ENCODE assay signal across 13 mouse cellular contexts in genomic region chr1:181148540-181148939, GRCm38 (mm10). TPM values are rescaled to one million over a fixed set of nuclear protein-coding genes. Genes with fewer than 3 reads are reported as not detected.
DNase-seq lines count a peak whose midpoint lies in the region; ATAC-seq and TF ChIP-seq lines count a peak whose summit lies in the region.
"Had no signal": no experiment of that assay in that cellular context is flagged by ENCODE, and none has a peak within 500 bp of the region (broad histone marks: within the 10 kb centered on the region; RNA-seq: fewer than 3 reads in every experiment).

No protein-coding gene starts in this region.

- TF ChIP-seq RAD21 in MEL (IDR thresholded peaks at IDR 0.05; ENCODE audit: low read depth, low read length): no peak

- ATAC-seq in kidney, embryonic 15.5 days (replicated peaks; ENCODE audit: low FRiP score): no peak
- no peak for ATAC-seq in liver, postnatal 0 days
- no peak for ATAC-seq in heart, embryonic 12.5 days (ENCODE audit: insufficient number of reproducible peaks, low FRiP score)

- peak; percentile 35 for DNase-seq in kidney, adult 18-20 months
- peak; percentile 60 for DNase-seq in MEL (ENCODE audit: low read depth, low spot score)
- peak; percentile 79 for DNase-seq in kidney, adult 9 months
- DNase-seq in liver, postnatal 0 days: no peak
- DNase-seq in embryo, embryonic 11 days: no peak
- no peak for DNase-seq in frontal cortex, postnatal 14 days (ENCODE audit: low spot score in 2 of 2)
- DNase-seq: layer of hippocampus, postnatal 36 days had no signal

- no peak overlapping the region for H3K4me2 ChIP-seq in kidney, embryonic 15.5 days
- peak overlapping the region; percentile 46 for H3K4me2 ChIP-seq in liver, postnatal 0 days (ENCODE audit: low read depth, low read length)
- no peak overlapping the region for H3K4me2 ChIP-seq in heart, embryonic 12.5 days
- H3K4me2 ChIP-seq: embryonic facial prominence, embryonic 15.5 days; heart, embryonic 13.5 days; hindbrain, embryonic 13.5 days; midbrain, embryonic 12.5 days had no signal

- H3K9ac ChIP-seq in kidney, embryonic 15.5 days: no peak overlapping the region
- H3K9ac ChIP-seq in MEL (ENCODE audit: control insufficient read depth, low read depth, low read length, poor library complexity, severe bottlenecking): peak overlapping the region; percentile 25; the same call in 1 of the 2 replicates
- no peak overlapping the region for H3K9ac ChIP-seq in liver, postnatal 0 days (replicated peaks)
- H3K9ac ChIP-seq in heart, embryonic 12.5 days: no peak overlapping the region
- H3K9ac ChIP-seq: embryonic facial prominence, embryonic 15.5 days; hindbrain, embryonic 13.5 days; midbrain, embryonic 12.5 days had no signal

- TF ChIP-seq POLR2A in MEL (IDR thresholded peaks at IDR 0.05; ENCODE audit: control insufficient read depth in 1 of 2, insufficient read depth in 1 of 2, low read depth in 1 of 2, low read length in 2 of 2, poor library complexity in 1 of 2): peak in 1 of 2 experiments; percentile 47; a peak in 1 of 4 replicates

- TF ChIP-seq CTCF in MEL (IDR thresholded peaks at IDR 0.05 in 2 of 3, conservative IDR thresholded peaks at IDR 0.05 in 1 of 3; ENCODE audit: control insufficient read depth in 1 of 3, insufficient read depth in 1 of 3, low read depth in 2 of 3, low read length in 3 of 3, poor library complexity in 1 of 3, severe bottlenecking in 1 of 3): no peak
- no peak for TF ChIP-seq CTCF in liver, postnatal 0 days (IDR thresholded peaks at IDR 0.05; ENCODE audit: low read depth)

- H3K4me3 ChIP-seq in kidney, embryonic 15.5 days (replicated peaks): no peak overlapping the region
- peak overlapping the region in 1 of 2 experiments; percentile 29; a peak in 2 of 4 replicates for H3K4me3 ChIP-seq in MEL (ENCODE audit: control insufficient read depth in 1 of 2, insufficient read depth in 1 of 2, low read depth in 2 of 2, low read length in 2 of 2)
- peak overlapping the region; percentile 4; the same call in 1 of the 2 replicates for H3K4me3 ChIP-seq in liver, postnatal 0 days (ENCODE audit: low read depth, low read length)
- H3K4me3 ChIP-seq in heart, embryonic 12.5 days: no peak overlapping the region
- H3K4me3 ChIP-seq: embryonic facial prominence, embryonic 15.5 days; heart, embryonic 13.5 days; hindbrain, embryonic 13.5 days; midbrain, embryonic 12.5 days had no signal

- H3K4me1 ChIP-seq in kidney, embryonic 15.5 days: peaks cover 22% of the 10 kb centered on the region
- H3K4me1 ChIP-seq in MEL (ENCODE audit: control insufficient read depth in 1 of 2, insufficient read depth in 2 of 2, low read length in 2 of 2): peaks cover 19 to 31% of the 10 kb centered on the region in 2 experiments
- H3K4me1 ChIP-seq in liver, postnatal 0 days (ENCODE audit: insufficient read depth): peaks cover 23% of the 10 kb centered on the region
- peaks cover 17% of the 10 kb centered on the region for H3K4me1 ChIP-seq in heart, embryonic 12.5 days (replicated peaks)

- peaks cover 29% of the 10 kb centered on the region for H3K79me2 ChIP-seq in MEL (ENCODE audit: control insufficient read depth, insufficient read depth, low read length, poor library complexity)

- no peaks in the 10 kb centered on the region for H3K9me3 ChIP-seq in kidney, embryonic 15.5 days (replicated peaks)
- H3K9me3 ChIP-seq in MEL (replicated peaks; ENCODE audit: insufficient read depth, low read length): no peaks in the 10 kb centered on the region
- H3K9me3 ChIP-seq in liver, postnatal 0 days (ENCODE audit: low read length): no peaks in the 10 kb centered on the region
- H3K9me3 ChIP-seq in heart, embryonic 12.5 days (replicated peaks): no peaks in the 10 kb centered on the region
- H3K9me3 ChIP-seq: embryonic facial prominence, embryonic 15.5 days; heart, embryonic 13.5 days; hindbrain, embryonic 13.5 days; midbrain, embryonic 12.5 days had no signal

- no peaks in the 10 kb centered on the region for H3K36me3 ChIP-seq in kidney, embryonic 15.5 days
- H3K36me3 ChIP-seq in MEL (ENCODE audit: control insufficient read depth in 1 of 2, insufficient read depth in 2 of 2, low read length in 2 of 2): peaks cover 0 to 56% of the 10 kb centered on the region in 2 experiments; a peak in 3 of 4 replicates
- no peaks in the 10 kb centered on the region for H3K36me3 ChIP-seq in liver, postnatal 0 days (replicated peaks; ENCODE audit: insufficient read depth, low read length)
- H3K36me3 ChIP-seq in heart, embryonic 12.5 days: no peaks in the 10 kb centered on the region
- H3K36me3 ChIP-seq: embryonic facial prominence, embryonic 15.5 days; hindbrain, embryonic 13.5 days; midbrain, embryonic 12.5 days had no signal

- TF ChIP-seq EP300 in MEL (IDR thresholded peaks at IDR 0.05; ENCODE audit: low read depth in 1 of 2, low read length in 2 of 2): no peak
- no peak for TF ChIP-seq EP300 in liver, postnatal 0 days (IDR thresholded peaks at IDR 0.05; ENCODE audit: low read depth)

- 70% methylated on average over 5 of the region's 5 CpGs for WGBS in kidney, embryonic 15.5 days
- WGBS in liver, postnatal 0 days (ENCODE audit: insufficient replicate concordance): 30% methylated on average over 5 of the region's 5 CpGs
- WGBS in heart, embryonic 12.5 days: 59% methylated on average over 5 of the region's 5 CpGs

- no peaks in the 10 kb centered on the region for H3K27me3 ChIP-seq in kidney, embryonic 15.5 days
- no peaks in the 10 kb centered on the region for H3K27me3 ChIP-seq in MEL (ENCODE audit: control insufficient read depth in 1 of 2, insufficient read depth in 2 of 2, low read length in 2 of 2)
- H3K27me3 ChIP-seq in liver, postnatal 0 days (ENCODE audit: insufficient read depth, low read length): no peaks in the 10 kb centered on the region
- H3K27me3 ChIP-seq in heart, embryonic 12.5 days (replicated peaks): no peaks in the 10 kb centered on the region
- H3K27me3 ChIP-seq: embryonic facial prominence, embryonic 15.5 days; heart, embryonic 13.5 days; hindbrain, embryonic 13.5 days; midbrain, embryonic 12.5 days had no signal

- H3K27ac ChIP-seq in kidney, embryonic 15.5 days: no peak overlapping the region
- peak overlapping the region; percentile 42 for H3K27ac ChIP-seq in MEL (ENCODE audit: control insufficient read depth, low read depth, low read length)
- H3K27ac ChIP-seq in liver, postnatal 0 days (ENCODE audit: low read depth): peak overlapping the region; percentile 53
- no peak overlapping the region for H3K27ac ChIP-seq in heart, embryonic 12.5 days (ENCODE audit: poor library complexity, severe bottlenecking)
- H3K27ac ChIP-seq: embryonic facial prominence, embryonic 15.5 days; heart, embryonic 13.5 days; hindbrain, embryonic 13.5 days; midbrain, embryonic 12.5 days had no signal

TF ChIP-seq in MEL, 35 proteins besides CTCF, POLR2A, EP300 and RAD21:
- TF ChIP-seq BHLHE40 (IDR thresholded peaks at IDR 0.05; ENCODE audit: borderline replicate concordance, low read depth, low read length) (0 out of 2 replicates have a peak, but pooled peaks have one; percentile 54), MAFK (IDR thresholded peaks at IDR 0.05; ENCODE audit: borderline replicate concordance, low read depth, low read length) (no peak), RCOR1 (IDR thresholded peaks at IDR 0.05; ENCODE audit: low read depth, low read length) (no peak), ZMIZ1 (IDR thresholded peaks at IDR 0.05; ENCODE audit: low read depth, low read length) (no peak), GATA1 (IDR thresholded peaks at IDR 0.05; ENCODE audit: low read depth, low read length) (peak; percentile 31; the same call in 1 of the 2 replicates), TCF12 (IDR thresholded peaks at IDR 0.05; ENCODE audit: low read depth, low read length) (no peak), MYC (IDR thresholded peaks at IDR 0.05; ENCODE audit: low read depth, low read length) (peak; percentile 16; the same call in 1 of the 2 replicates), MXI1 (IDR thresholded peaks at IDR 0.05; ENCODE audit: low read depth, low read length) (peak; percentile 69), POLR2AphosphoS2 (IDR thresholded peaks at IDR 0.05; ENCODE audit: low read length) (no peak), NRF1 (IDR thresholded peaks at IDR 0.05; ENCODE audit: insufficient read depth, low read depth, low read length, poor library complexity, severe bottlenecking) (no peak), ETS1 (IDR thresholded peaks at IDR 0.05; ENCODE audit: low read depth, low read length) (peak; percentile 24; the same call in 1 of the 2 replicates), SIN3A (IDR thresholded peaks at IDR 0.05; ENCODE audit: low read length) (peak; percentile 41; the same call in 1 of the 2 replicates), JUND (IDR thresholded peaks at IDR 0.05; ENCODE audit: low read depth, low read length) (no peak), KAT2A (conservative IDR thresholded peaks at IDR 0.05; ENCODE audit: low read depth, low read length) (no peak), NELFE (IDR thresholded peaks at IDR 0.05; ENCODE audit: low read depth, low read length) (no peak), UBTF (IDR thresholded peaks at IDR 0.05; ENCODE audit: borderline replicate concordance, insufficient read depth, low read depth, low read length) (no peak), TBP (IDR thresholded peaks at IDR 0.05; ENCODE audit: low read depth, low read length) (0 out of 2 replicates have a peak, but pooled peaks have one; percentile 31)

RNA-seq across cellular contexts. Expression of gene Cnih4, which starts 4.0 kb away (rescaled TPM):
- 120 and 136 TPM in 2 replicates for polyA plus RNA-seq in kidney, embryonic 15.5 days (2015; fragmentation: Nextera tagmentation; extraction: Ambion mirVana)
- total RNA-seq in MEL (2012; rRNA removed): 69.4 and 72.1 TPM in 2 replicates
- 100 to 1,000 TPM in 1 of 2 experiments, not detected in 1; 141 TPM for polyA plus RNA-seq in MEL (2012; ENCODE audit: insufficient read depth in 1 of 2, insufficient read length in 2 of 2, low read depth in 1 of 2, low replicate concordance in 2 of 2, missing spikeins in 1 of 2)
- polyA plus RNA-seq in liver, postnatal 0 days (2015; fragmentation: Nextera tagmentation; extraction: Ambion mirVana): 35.4 and 40.0 TPM in 2 replicates
- 128 and 130 TPM in 2 replicates for polyA plus RNA-seq in heart, embryonic 12.5 days (2016; fragmentation: Nextera tagmentation; extraction: Ambion mirVana)

RNA-seq across cellular contexts. Expression of gene Nvl, which starts 4.5 kb away (rescaled TPM):
- 38.3 and 38.5 TPM in 2 replicates for polyA plus RNA-seq in kidney, embryonic 15.5 days (2015; fragmentation: Nextera tagmentation; extraction: Ambion mirVana)
- total RNA-seq in MEL (2012; rRNA removed): 20.8 and 21.0 TPM in 2 replicates
- 10 to 100 TPM in 1 of 2 experiments, not detected in 1; 29.8 TPM for polyA plus RNA-seq in MEL (2012; ENCODE audit: insufficient read depth in 1 of 2, insufficient read length in 2 of 2, low read depth in 1 of 2, low replicate concordance in 2 of 2, missing spikeins in 1 of 2)
- polyA plus RNA-seq in liver, postnatal 0 days (2015; fragmentation: Nextera tagmentation; extraction: Ambion mirVana): 5.9 and 7.8 TPM in 2 replicates
- polyA plus RNA-seq in heart, embryonic 12.5 days (2016; fragmentation: Nextera tagmentation; extraction: Ambion mirVana): 21.4 and 22.6 TPM in 2 replicates

Comparison
In these comparisons a context has a peak if more than half of its experiments do, and no peak if none do; other contexts are left out.
1. DNase-seq: peak in kidney, adult 18-20 months (single experiment), MEL (single experiment) and kidney, adult 9 months (single experiment); none in liver, postnatal 0 days (single experiment), embryo, embryonic 11 days (single experiment) and frontal cortex, postnatal 14 days (0 of 2).
2. H3K27ac ChIP-seq: peak in MEL (single experiment) and liver, postnatal 0 days (single experiment); none in kidney, embryonic 15.5 days (single experiment) and heart, embryonic 12.5 days (single experiment).